ENCODE assay signal across 8 mouse cellular contexts in the genomic region with DNA sequence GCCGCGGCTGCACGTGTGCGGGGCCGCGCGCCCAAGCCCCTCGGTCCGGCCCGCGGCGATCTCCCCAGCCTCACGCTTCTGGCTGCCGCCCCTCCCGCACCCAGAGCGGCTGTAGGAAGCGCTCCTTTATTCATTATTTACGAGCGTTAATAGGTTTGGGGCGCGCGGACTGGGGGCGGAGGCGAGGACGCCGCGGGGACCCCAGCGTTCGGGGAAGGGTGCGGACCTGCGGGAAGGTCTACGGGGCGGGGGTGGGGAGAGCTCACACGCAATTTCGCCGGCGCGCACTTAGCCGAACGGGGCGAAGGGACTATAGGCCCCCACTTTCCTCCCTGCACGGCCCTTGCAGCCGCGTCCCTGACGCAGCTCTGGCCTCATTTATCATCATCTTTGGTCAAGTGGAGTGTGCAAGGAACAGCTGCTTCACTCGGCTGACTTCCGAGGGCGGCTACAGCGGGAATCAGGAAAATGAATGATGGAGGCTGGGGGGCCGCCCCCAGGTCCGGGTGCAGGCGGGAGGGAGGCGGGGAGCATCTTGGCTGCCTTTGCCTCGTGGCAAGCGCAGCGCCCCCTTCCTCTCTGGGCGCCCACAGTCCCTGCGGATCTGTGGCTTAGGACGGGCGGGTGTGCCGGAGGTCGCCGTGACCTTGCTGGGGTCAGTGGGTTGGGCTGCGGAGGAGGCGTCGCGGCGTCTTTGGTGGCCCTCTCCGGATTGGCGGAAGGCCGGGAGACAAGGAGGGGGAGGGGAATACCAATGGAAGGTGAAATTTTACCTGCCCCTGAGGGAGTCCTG. TPM values are rescaled to one million over a fixed set of nuclear protein-coding genes. Genes with fewer than 3 reads are reported as not detected.
DNase-seq lines count a peak whose midpoint lies in the region; ATAC-seq lines count a peak whose summit lies in the region.

No protein-coding gene starts in this region.

- H3K9me3 ChIP-seq in intestine, embryonic 15.5 days = no peaks in the 10 kb centered on the region

- H3K27me3 ChIP-seq in intestine, embryonic 15.5 days (replicated peaks) = no peaks in the 10 kb centered on the region

- peaks cover 77% of the 10 kb centered on the region for H3K4me1 ChIP-seq in intestine, embryonic 15.5 days (replicated peaks)

- under 1% methylated on average over 71 of the region's 71 CpGs for WGBS in intestine, embryonic 15.5 days

- DNase-seq in adrenal gland, adult (ENCODE audit: inconsistent age in 2 of 2, low spot score in 1 of 2) = peak; percentile 80 to 92
- peak; percentile 86 for DNase-seq in embryo, embryonic 11 days
- peak; percentile 77 to 85 for DNase-seq in left cerebral cortex, postnatal 36 days (ENCODE audit: low spot score in 2 of 2)
- DNase-seq in right cerebral cortex, postnatal 14 days = peak; percentile 73
- no peak for DNase-seq in c-Kit-positive CD71-positive TER-119-positive erythroid progenitor cells, embryonic 14.5 days (ENCODE audit: low spot score)

- H3K4me2 ChIP-seq in intestine, embryonic 15.5 days (replicated peaks) = peak overlapping the region; percentile 98

- H3K27ac ChIP-seq in intestine, embryonic 15.5 days = peak overlapping the region; percentile 87

- ATAC-seq in granulocyte monocyte progenitor cell, adult 5-6 weeks (replicated peaks; ENCODE audit: poor library complexity, severe bottlenecking) = peak; percentile 80
- peak; percentile 63 for ATAC-seq in intestine, embryonic 15.5 days
- ATAC-seq in megakaryocyte-erythroid progenitor cell, adult 5-6 weeks (replicated peaks; ENCODE audit: low FRiP score, low TSS enrichment, poor library complexity, severe bottlenecking) = peak; percentile 67

- peak overlapping the region; percentile 66 for H3K9ac ChIP-seq in intestine, embryonic 15.5 days

- intact Hi-C loops in left cerebral cortex, postnatal 36 days (cut with DNase I) = loop anchor here (1.0 kb wide), 1 partner anchor 71 kb away; a partner anchor contains a TSS

- no peaks in the 10 kb centered on the region for H3K36me3 ChIP-seq in intestine, embryonic 15.5 days

- H3K4me3 ChIP-seq in intestine, embryonic 15.5 days (replicated peaks) = peak overlapping the region; percentile 60

RNA-seq across cellular contexts. Expression of a gene that starts 46.0 kb away (rescaled TPM):
- total RNA-seq in granulocyte monocyte progenitor cell, adult 5-6 weeks (2014; fragmentation: Nextera tagmentation) = 27.3 and 33.0 TPM in 2 replicates
- total RNA-seq in granulocyte monocyte progenitor cell, adult 5-6 weeks (2017) = 36.8 and 42.0 TPM in 2 replicates
- 89.5 and 108 TPM in 2 replicates for polyA plus RNA-seq in intestine, embryonic 15.5 days (2015; fragmentation: Nextera tagmentation; extraction: Ambion mirVana)
- 10 to 100 TPM; 48.2 to 63.2 TPM for total RNA-seq in left cerebral cortex, postnatal 36 days (2021)
- total RNA-seq in megakaryocyte-erythroid progenitor cell, adult 5-6 weeks (2014; fragmentation: Nextera tagmentation) = 73.1 and 92.3 TPM in 2 replicates
- total RNA-seq in megakaryocyte-erythroid progenitor cell, adult 5-6 weeks (2017) = 32.3 and 80.9 TPM in 2 replicates
